Mouse (Mus musculus) heart, embryonic 16.5 days (tissue): ENCODE measurements around the gene Hist1h3e. TPM values are rescaled to one million over a fixed set of nuclear protein-coding genes. Genes with fewer than 3 reads are reported as not detected.

Experiments used
- ATAC-seq: fragments of 200-750 bp; cut with Nextera tagmentation; replicated peaks from 2 replicates; pipeline ENCODE4 v1.8.0; 2017; ENCODE audit warnings: moderate number of reproducible peaks; ENCODE audit not compliant: insufficient read depth, low FRiP score; ENCODE audit errors: extremely low read depth
- H3K27ac ChIP-seq: fragments of 300-500 bp; sonication (generic); 2 replicates; pipeline ENCODE4 v1.5.1; 2014; ENCODE audit warnings: mild to moderate bottlenecking, low read length, control low read depth, moderate library complexity
- H3K27me3 ChIP-seq: fragments of 300-500 bp; sonication (generic); 2 replicates; pipeline ENCODE4 v1.6.1; 2014; ENCODE audit warnings: low read length, mixed read lengths; ENCODE audit not compliant: control insufficient read depth, insufficient read depth
- H3K36me3 ChIP-seq: fragments of 300-500 bp; sonication (generic); 2 replicates; pipeline ENCODE4 v1.6.1; 2014; ENCODE audit not compliant: control insufficient read depth, insufficient read depth
- H3K4me1 ChIP-seq: fragments of 300-500 bp; sonication (generic); 2 replicates; pipeline ENCODE4 v1.6.1; 2014; ENCODE audit warnings: low read length, mixed read lengths; ENCODE audit not compliant: control insufficient read depth, insufficient read depth
- H3K4me2 ChIP-seq: fragments of 300-500 bp; sonication (generic); 2 replicates; pipeline ENCODE4 v1.6.1; 2014; ENCODE audit warnings: low read depth, mild to moderate bottlenecking, control low read depth, low read length
- H3K4me3 ChIP-seq: fragments of 300-500 bp; sonication (generic); 2 replicates; pipeline ENCODE4 v1.5.1; 2014; ENCODE audit warnings: mild to moderate bottlenecking, control low read depth, low read length
- H3K9ac ChIP-seq: fragments of 300-500 bp; sonication (generic); 2 replicates; pipeline ENCODE4 v1.6.1; 2014; ENCODE audit warnings: low read length, control low read depth
- H3K9me3 ChIP-seq: fragments of 300-500 bp; sonication (generic); replicated peaks from 2 replicates; pipeline ENCODE4 v1.6.1; 2016; ENCODE audit warnings: low read length; ENCODE audit not compliant: control insufficient read depth
- WGBS: fragments of 180-500 bp; shearing (Covaris S2); extraction: QIAGEN DNeasy Blood & Tissue Kit; methylation state at CpG from one replicate; pipeline ENCODE4 v1.1.7; 2014; 5-methylcytosine and 5-hydroxymethylcytosine counted together
- polyA plus RNA-seq: library from polyadenylated mRNA; unstranded; fragments of >200 nt; fragmentation: Nextera tagmentation; extraction: Ambion mirVana; gene quantifications from 2 replicates; pipeline ENCODE4 v1.2.1, GENCODE M21; 2015

Hist1h3e gene
- polyA plus RNA-seq, 1 experiment from 2014 or later = 2.1 TPM

DNA sequence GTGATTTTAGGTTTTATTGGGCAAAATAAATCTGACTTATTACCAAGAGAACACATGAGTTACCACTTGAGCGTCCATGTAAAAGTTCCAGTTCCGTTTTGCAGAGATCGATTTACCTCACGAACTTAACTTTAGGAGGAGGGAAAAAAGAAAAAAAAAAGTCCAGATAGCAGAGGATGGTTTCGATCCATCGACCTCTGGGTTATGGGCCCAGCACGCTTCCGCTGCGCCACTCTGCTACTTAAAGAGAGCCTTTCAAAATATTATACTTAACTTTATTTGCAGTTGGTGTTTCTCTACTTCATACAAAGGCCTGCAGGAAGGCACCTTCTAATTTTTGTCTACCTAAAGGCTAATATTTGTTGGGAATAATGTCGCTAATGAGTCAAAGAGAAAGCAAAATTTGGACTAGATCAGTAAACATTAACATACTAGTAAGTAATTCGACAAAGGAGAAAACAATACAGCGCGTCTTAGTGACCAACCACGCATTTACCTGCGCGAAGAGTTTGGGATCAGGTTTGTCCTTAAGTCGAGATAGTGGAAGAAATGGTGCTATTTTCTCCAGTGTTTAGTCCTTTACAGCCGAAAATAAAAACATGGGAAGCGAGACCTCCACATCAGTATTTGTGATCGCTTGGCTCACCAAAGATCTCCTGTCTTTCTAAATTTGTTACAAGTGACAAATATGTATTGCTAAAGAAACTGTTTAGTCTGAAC, 31.8 kb downstream of the Hist1h3e start:
- Histone ChIP-seq H3K4me1 (peaks cover 32% of the 10 kb centered on the region), H3K27ac (peak overlapping the region; percentile 99), H3K4me2 (peak overlapping the region; percentile 75), H3K4me3 (peak overlapping the region; percentile 77), H3K9me3 (no peaks in the 10 kb centered on the region), H3K9ac (peak overlapping the region; percentile 90), H3K36me3 (no peaks in the 10 kb centered on the region), H3K27me3 (no peaks in the 10 kb centered on the region)
- no peak for ATAC-seq
- under 1% methylated on average over 20 of the region's 20 CpGs for WGBS

DNA sequence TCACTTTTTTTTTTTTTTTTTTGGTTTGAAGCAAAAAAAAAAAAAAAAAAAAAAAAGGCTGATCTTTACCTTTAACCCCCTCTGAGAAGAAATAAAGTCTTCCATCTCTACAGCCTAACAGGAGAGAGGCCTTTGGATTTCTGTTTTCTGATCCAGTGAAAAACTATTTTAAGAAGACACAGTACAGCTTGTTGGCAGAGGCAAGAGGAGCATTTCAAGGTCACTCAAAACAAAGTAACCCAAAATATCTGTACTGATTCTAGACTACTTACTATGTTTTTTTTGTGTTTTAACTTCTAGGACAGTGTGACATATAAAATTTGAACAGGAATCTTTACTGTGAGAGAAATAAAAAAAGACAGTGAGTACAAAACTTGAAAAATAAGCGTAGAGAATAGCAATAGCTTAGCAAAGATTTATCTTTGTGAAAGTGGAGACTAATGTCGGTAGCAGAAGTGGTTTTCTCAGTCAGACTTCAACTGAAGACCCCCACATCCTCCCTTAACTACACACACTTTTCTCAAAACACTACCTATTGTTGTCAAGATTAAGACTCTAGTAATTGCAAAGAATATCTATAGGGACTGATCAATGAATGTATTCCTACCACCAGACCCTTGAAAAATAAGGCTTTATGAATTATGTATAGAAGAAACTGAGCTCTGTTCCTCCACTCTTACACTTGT, 32.5 kb downstream of the Hist1h3e start:
- H3K27ac ChIP-seq = peak overlapping the region; percentile 99
- H3K4me1 ChIP-seq = peaks cover 30% of the 10 kb centered on the region
- peak overlapping the region; percentile 77 for H3K4me3 ChIP-seq
- no peaks in the 10 kb centered on the region for H3K27me3 ChIP-seq
- peak overlapping the region; percentile 90 for H3K9ac ChIP-seq
- H3K4me2 ChIP-seq = peak overlapping the region; percentile 75
- no peak for ATAC-seq
- H3K9me3 ChIP-seq = no peaks in the 10 kb centered on the region
- H3K36me3 ChIP-seq = no peaks in the 10 kb centered on the region
- 14% methylated on average over 2 of the region's 2 CpGs for WGBS

DNA sequence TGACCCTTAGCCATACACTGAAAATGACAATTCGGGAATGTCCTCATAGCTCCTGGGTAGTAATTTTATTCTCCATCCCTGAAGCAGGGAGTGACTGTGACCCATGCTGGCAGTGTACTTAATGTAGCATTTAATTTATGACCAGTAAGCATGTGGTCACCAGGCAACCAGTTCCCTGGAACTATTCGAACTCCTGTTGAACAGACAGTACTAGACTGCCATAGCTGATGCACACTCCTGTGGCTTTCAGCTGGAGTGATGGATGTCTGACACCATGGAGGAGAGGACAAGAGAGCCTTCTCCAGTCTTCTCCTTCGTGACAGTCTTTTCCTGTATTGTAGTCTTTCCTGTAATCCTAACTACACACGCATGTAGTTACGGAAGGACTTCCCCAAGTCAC, 33.2 kb downstream of the Hist1h3e start:
- peak overlapping the region; percentile 19; the same call in 1 of the 2 replicates for H3K4me2 ChIP-seq
- peaks cover 26% of the 10 kb centered on the region for H3K4me1 ChIP-seq
- H3K27me3 ChIP-seq = no peaks in the 10 kb centered on the region
- peak overlapping the region; percentile 99 for H3K27ac ChIP-seq
- H3K4me3 ChIP-seq = no peak overlapping the region
- no peaks in the 10 kb centered on the region for H3K36me3 ChIP-seq
- no peak for ATAC-seq
- 79% methylated on average over 5 of the region's 5 CpGs for WGBS
- H3K9me3 ChIP-seq = no peaks in the 10 kb centered on the region
- peak overlapping the region; percentile 15; the same call in 1 of the 2 replicates for H3K9ac ChIP-seq

DNA sequence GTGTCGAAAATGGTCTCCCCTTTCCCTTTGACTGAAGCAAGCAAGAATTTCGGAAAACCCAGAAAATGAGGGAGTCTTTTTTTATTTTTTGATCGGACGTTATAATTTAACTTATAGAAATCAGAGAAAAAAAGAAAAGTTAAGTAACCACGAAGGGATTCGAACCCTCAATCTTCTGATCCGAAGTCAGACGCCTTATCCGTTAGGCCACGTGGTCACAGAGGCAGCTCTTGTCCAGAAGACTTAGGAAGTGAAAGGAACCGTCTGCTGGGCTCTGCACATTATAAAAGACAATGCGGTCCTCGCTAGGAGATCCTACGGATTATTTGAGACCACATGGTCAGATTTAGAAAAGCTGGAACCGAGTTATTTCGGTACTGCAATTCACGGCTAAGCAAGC, 35.9 kb downstream of the Hist1h3e start:
- H3K9ac ChIP-seq = peak overlapping the region; percentile 42
- H3K4me2 ChIP-seq = peak overlapping the region; percentile 58
- no peak overlapping the region for H3K27ac ChIP-seq
- H3K4me3 ChIP-seq = peak overlapping the region; percentile 43
- no peaks in the 10 kb centered on the region for H3K9me3 ChIP-seq
- no peaks in the 10 kb centered on the region for H3K27me3 ChIP-seq
- H3K4me1 ChIP-seq = peaks cover 13% of the 10 kb centered on the region
- WGBS = under 1% methylated on average over 17 of the region's 17 CpGs
- H3K36me3 ChIP-seq = no peaks in the 10 kb centered on the region
- ATAC-seq = no peak

DNA sequence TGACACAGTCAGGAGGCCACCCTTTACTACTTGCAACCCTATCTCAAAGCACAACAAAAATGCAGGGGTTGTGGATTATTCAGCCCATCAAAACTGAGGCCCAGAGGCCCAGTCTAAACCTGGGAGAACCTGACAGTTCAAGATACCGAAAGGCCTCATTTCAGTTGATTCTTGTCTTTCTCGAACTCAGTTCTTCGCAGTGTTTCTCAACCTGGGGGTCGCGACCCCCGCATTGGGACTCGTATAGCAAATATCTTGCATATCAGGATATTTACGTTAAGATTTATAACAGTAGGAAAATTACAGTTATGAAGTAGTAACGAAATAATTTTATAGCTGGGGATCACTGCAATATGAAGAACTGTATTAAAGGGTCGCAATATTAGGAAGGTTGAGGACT, 36.3 kb downstream of the Hist1h3e start:
- WGBS = 2% methylated on average over 10 of the region's 10 CpGs

DNA sequence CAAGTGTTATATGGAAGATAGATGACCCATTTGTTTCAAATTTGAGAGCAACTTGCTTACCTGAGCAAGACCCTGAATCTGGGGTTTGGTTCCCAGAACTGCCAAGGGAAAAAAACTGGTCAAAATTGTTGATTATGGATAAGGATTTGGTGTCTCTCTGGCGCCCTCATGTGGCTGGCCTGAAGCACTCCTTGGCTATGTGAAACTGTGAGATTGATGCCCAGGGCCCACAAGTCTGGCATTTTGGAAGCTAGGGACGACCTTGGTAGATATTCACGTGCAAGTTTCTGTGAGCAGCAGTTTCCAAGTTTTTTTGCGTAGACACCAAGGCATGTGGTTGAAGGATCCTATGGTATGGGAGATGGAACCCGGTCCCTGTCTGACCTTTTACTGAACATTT, 37.5 kb downstream of the Hist1h3e start:
- Histone ChIP-seq H3K36me3 (no peaks in the 10 kb centered on the region), H3K4me3 (no peak overlapping the region), H3K4me2 (no peak overlapping the region), H3K9me3 (no peaks in the 10 kb centered on the region), H3K27me3 (no peaks in the 10 kb centered on the region), H3K4me1 (peaks cover 14% of the 10 kb centered on the region), H3K9ac (no peak overlapping the region), H3K27ac (no peak overlapping the region)
- WGBS = 13% methylated on average over 5 of the region's 5 CpGs
- no peak for ATAC-seq

More for the DNA sequence above, 36.3 kb downstream of the Hist1h3e start:
- no peak for ATAC-seq
- H3K4me1 ChIP-seq = peaks cover 14% of the 10 kb centered on the region
- no peaks in the 10 kb centered on the region for H3K27me3 ChIP-seq
- no peaks in the 10 kb centered on the region for H3K9me3 ChIP-seq
- peak overlapping the region; percentile 42 for H3K9ac ChIP-seq
- no peak overlapping the region for H3K27ac ChIP-seq
- peak overlapping the region; percentile 43 for H3K4me3 ChIP-seq
- no peaks in the 10 kb centered on the region for H3K36me3 ChIP-seq
- peak overlapping the region; percentile 58 for H3K4me2 ChIP-seq

DNA sequence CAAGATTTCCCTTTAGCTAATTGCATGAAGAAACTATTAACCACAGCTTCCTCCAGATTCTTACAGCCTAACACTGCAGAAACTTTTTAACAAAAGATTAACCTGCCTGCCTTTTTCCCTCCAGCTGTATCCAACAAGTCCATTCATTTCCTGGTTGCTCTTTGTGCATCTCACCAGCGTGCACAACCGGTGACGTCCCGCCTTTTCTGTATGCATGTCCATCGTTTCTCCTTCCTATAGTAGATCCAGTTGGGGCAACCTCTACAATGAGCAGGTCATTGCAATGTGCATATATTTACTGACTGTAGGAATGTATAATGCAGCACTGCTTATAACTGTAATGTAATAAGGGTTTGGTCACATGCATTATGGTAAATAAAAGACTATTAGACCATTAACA, 38.2 kb downstream of the Hist1h3e start:
- Histone ChIP-seq H3K27ac (no peak overlapping the region), H3K27me3 (no peaks in the 10 kb centered on the region), H3K4me3 (no peak overlapping the region), H3K9ac (no peak overlapping the region), H3K9me3 (no peaks in the 10 kb centered on the region), H3K4me2 (no peak overlapping the region), H3K36me3 (no peaks in the 10 kb centered on the region), H3K4me1 (peaks cover 14% of the 10 kb centered on the region)
- no peak for ATAC-seq
- WGBS = 44% methylated on average over 5 of the region's 5 CpGs

DNA sequence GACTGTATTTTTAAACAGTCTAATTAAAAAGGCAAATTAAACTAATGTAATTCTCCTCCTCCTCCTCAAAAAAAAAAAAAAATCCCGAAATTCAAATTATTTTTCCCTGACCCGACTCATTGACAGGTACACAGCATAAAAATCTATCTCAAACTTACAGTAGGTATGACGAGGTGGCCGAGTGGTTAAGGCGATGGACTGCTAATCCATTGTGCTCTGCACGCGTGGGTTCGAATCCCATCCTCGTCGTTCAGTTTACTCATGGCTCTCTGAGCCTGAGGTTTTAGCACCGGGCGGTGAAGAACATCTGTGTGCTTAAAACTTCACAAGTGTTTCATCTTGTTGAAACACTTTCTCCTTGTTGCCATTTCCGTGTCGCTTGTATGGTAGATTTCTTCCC, 40.5 kb downstream of the Hist1h3e start:
- 1% methylated on average over 14 of the region's 14 CpGs for WGBS
- Histone ChIP-seq H3K27me3 (no peaks in the 10 kb centered on the region), H3K36me3 (no peaks in the 10 kb centered on the region), H3K4me3 (peak overlapping the region; percentile 2; the same call in 1 of the 2 replicates), H3K4me1 (peaks cover 7% of the 10 kb centered on the region; the same call in 1 of the 2 replicates), H3K27ac (no peak overlapping the region), H3K9ac (no peak overlapping the region), H3K4me2 (peak overlapping the region; percentile 49), H3K9me3 (no peaks in the 10 kb centered on the region)
- no peak; the same call in 1 of the 2 replicates for ATAC-seq

DNA sequence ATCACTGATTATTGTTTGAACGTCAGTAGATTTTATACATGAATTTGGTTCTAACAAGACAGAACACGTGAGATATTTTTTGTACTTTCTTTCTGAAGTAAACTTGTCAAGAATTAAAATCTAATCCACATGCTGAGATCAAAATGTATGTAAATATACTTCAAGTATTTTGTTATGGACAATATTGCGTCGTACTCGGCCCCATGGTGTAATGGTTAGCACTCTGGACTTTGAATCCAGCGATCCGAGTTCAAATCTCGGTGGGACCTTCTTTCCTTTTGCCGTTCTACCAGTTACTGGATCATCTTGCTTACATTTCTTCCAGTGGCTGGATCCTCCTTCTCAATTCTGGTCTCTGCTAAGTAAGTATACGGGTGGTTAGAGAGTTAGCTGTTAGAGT, 42.8 kb downstream of the Hist1h3e start:
- Histone ChIP-seq H3K9ac (peak overlapping the region; percentile 46; the same call in 1 of the 2 replicates), H3K4me1 (peaks cover 5% of the 10 kb centered on the region; the same call in 1 of the 2 replicates), H3K4me3 (peak overlapping the region; percentile 58), H3K27me3 (no peaks in the 10 kb centered on the region), H3K4me2 (peak overlapping the region; percentile 94), H3K9me3 (no peaks in the 10 kb centered on the region), H3K36me3 (no peaks in the 10 kb centered on the region), H3K27ac (peak overlapping the region; percentile 72)
- peak; percentile 39; the same call in 1 of the 2 replicates for ATAC-seq
- WGBS = under 1% methylated on average over 10 of the region's 10 CpGs
